Mouse (Mus musculus) embryonic stem cell, embryonic (primary cell): ENCODE measurements around the gene Nlrp6.

ENCODE experiments used
- CTCF ChIA-PET, 4 experiments: fragments of 300-600 bp in 2 of 4; fragments of 350-600 bp in 2 of 4; sonication (Branson Sonifier 250); formaldehyde crosslinking; loops; one replicate each; lab custom pipeline; 2022; ENCODE audit warnings: inconsistent platforms in 2 of 4; lab: Charles Lee
- POLR2A ChIA-PET, 4 experiments: fragments of 300-600 bp in 2 of 4; fragments of 350-600 bp in 2 of 4; sonication (Branson Sonifier 250); formaldehyde crosslinking; loops; one replicate each; lab custom pipeline; 2022; ENCODE audit warnings: antibody characterized with exemption in 4 of 4, inconsistent platforms in 1 of 4; lab: Charles Lee

Nlrp6 gene

DNA sequence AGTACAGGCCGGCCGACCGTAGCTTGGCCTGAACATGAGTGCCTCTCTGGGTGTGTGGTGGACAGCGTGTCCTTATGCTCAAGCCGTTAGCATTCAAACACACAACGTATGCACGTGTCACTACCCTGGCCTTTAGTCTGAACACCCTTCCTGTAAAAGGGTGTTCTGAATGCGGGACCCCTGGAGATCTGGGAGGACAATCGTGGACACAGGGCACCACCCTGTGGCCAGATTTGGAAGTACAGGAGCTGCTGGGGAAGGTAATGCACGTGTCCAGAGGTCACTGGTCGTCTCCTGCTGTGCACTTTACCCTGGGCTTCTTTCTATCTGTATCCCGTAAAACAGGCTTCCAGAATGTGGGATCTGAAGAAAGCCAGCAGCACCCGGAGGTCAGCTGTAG lies 17.5 kb upstream of the Nlrp6 start:
- ChIA-PET POLR2A (interaction anchor here in 3 of 4 experiments (0.6 to 2.3 kb wide), 38 partner anchors 9 to 822 kb away, joined by 3 to 12 read pairs (median 4); partner anchors contain the start of genes Sirt3 (in 3 of the 3), Gm45785 (in 2 of the 3), Nlrp6 (in 2 of the 3) and Odf3 (in 2 of the 3)), CTCF (interaction anchor here (0.5 to 3.1 kb wide), 61 partner anchors 9 to 1719 kb away, joined by 3 to 50 read pairs (median 4); partner anchors contain the start of genes Scgb1c1 (in 4 of the 4), Odf3 (in 3 of the 4), Sirt3 (in 2 of the 4) and Bet1l (in 1 of the 4))

DNA sequence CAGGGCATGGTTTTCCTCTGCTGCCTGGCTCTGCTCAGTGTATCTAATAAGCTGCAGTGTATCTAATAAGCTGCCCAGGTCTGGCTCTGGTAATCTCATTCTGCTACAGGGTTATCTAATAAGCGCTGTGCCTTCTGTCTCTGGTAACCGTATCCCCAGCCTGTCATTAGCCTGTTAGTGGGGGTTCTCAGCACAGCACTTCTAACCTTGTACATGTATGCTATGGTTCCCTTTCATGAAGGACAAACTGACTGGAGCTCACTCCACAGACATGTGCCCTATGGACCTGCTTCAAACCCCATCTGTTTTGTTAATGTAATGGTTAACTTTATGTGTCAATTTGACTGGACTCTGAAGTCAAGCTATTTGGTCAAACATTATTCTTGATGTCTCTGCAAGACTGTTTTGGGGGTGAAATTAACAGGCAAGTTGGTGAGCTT lies 15.0 kb upstream of the Nlrp6 start:
- ChIA-PET CTCF (interaction anchor here in 3 of 4 experiments (1.1 to 1.6 kb wide), 7 partner anchors 99 to 271 kb away, joined by 3 to 6 read pairs (median 3); no protein-coding TSS in a partner anchor), POLR2A (interaction anchor here in 1 of 4 experiments (0.8 to 1.8 kb wide), 4 partner anchors 11 to 70 kb away, joined by 3 to 8 read pairs (median 4); no protein-coding TSS in a partner anchor)

DNA sequence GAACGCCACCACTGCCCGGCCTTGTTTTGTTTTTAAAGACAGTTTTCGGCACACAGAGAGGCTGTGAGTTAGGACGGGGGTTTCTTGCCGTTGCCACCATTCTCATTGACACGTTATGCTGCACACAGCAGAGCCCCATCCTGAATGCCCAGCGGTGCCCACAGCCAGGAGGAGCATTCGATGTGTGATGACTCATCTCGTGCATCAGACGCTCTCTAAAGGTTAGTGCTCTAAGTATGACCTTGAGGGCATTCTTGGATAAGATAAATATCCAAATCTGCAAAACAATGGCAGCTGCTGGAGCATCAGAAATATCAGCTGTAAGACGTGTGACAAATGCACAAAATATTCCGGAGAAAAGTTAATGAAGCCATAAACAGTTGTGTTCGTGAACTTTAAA lies 13.6 kb upstream of the Nlrp6 start:
- ChIA-PET POLR2A (interaction anchor here in 2 of 4 experiments (0.9 to 3.2 kb wide), 6 partner anchors 15 to 216 kb away, joined by 4 to 30 read pairs (median 12); partner anchors contain the start of genes Nlrp6 (in 1 of the 2), Psmd13 (in 1 of the 2) and Sirt3 (in 1 of the 2)), CTCF (interaction anchor here (0.6 to 3.9 kb wide), 19 partner anchors 13 to 453 kb away, joined by 3 to 48 read pairs (median 12); partner anchors contain the start of genes Nlrp6 (in 2 of the 4) and Scgb1c1 (in 1 of the 4))

DNA sequence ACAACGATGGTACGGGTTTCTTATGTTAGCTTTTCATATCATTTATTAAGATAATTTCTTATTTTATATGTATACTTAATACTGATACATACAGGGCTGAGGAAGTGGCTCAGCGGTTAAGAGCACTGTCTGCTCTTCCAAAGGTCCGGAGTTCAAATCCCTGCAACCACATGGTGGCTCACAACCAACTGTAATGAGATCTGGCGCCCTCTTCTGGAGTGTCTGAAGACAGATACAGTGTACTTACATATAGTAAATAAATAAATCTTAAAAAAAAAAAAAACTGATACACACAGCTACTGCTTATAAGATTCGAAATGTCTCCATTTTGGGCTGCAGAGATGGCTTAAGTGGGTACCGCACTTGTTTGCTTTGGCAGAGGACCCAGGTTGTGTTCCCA lies 13.0 kb upstream of the Nlrp6 start:
- ChIA-PET CTCF (interaction anchor here (0.6 to 3.9 kb wide), 43 partner anchors 12 to 695 kb away, joined by 3 to 48 read pairs (median 7); partner anchors contain the start of genes Nlrp6 (in 2 of the 4), Pgghg (in 2 of the 4), Ric8a (in 2 of the 4) and Bet1l (in 1 of the 4)), POLR2A (interaction anchor here in 3 of 4 experiments (0.9 to 3.2 kb wide), 22 partner anchors 8 to 828 kb away, joined by 3 to 30 read pairs (median 7); partner anchors contain the start of genes Gm45785 (in 2 of the 3), Pgghg (in 2 of the 3), Ric8a (in 2 of the 3) and Bet1l (in 1 of the 3))

- ChIA-PET POLR2A (interaction anchor here in 3 of 4 experiments (0.7 to 3.2 kb wide), 43 partner anchors 9 to 828 kb away, joined by 3 to 30 read pairs (median 5); partner anchors contain the start of genes Gm45785 (in 2 of the 3), Pgghg (in 2 of the 3), Ric8a (in 2 of the 3) and Bet1l (in 1 of the 3)), CTCF (interaction anchor here (0.6 to 3.9 kb wide), 67 partner anchors 9 to 1187 kb away, joined by 3 to 48 read pairs (median 5); partner anchors contain the start of genes Hras (in 2 of the 4), Lrrc56 (in 2 of the 4), Nlrp6 (in 2 of the 4) and Pgghg (in 2 of the 4))
Observed at GRCm38 (mm10) chr7:140908181-140908580, 12.5 kb upstream of the Nlrp6 start.

DNA sequence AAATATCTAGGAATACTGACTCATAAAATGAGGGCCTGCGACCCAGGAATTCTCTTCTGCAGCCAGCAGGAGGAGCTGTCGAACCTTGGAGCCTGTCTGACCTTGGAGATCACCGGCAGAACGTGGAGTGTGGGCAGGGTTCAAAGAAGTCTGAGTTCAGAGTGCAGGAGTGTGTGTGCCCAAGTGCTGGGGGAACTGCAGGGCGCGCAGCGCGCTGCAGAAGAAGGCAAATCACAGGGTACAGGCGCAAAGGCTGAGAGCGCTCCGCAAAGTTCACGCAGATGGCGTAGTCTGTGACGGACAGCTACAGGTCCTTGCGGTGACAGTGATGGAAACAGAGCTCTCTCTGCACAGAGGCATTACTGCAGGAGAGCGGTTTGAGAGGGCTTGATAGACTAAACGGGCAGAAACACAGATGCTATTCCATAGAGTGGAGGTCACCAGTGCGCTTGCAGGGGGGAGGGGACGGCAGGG lies 12.0 kb upstream of the Nlrp6 start:
- CTCF ChIA-PET: interaction anchor here (0.5 to 3.9 kb wide), 78 partner anchors 10 to 1187 kb away, joined by 3 to 48 read pairs (median 4); partner anchors contain the start of genes Pgghg (in 3 of the 4), Hras (in 2 of the 4), Lrrc56 (in 2 of the 4) and Nlrp6 (in 2 of the 4)
- POLR2A ChIA-PET: interaction anchor here (0.7 to 3.2 kb wide), 58 partner anchors 9 to 829 kb away, joined by 3 to 30 read pairs (median 4); partner anchors contain the start of genes Pgghg (in 3 of the 4), Gm45785 (in 2 of the 4), Ric8a (in 2 of the 4) and Bet1l (in 1 of the 4)

GRCm38 (mm10) chr7:140912293-140912692 lies 8.4 kb upstream of the Nlrp6 start:
- POLR2A ChIA-PET: interaction anchor here in 3 of 4 experiments (0.5 to 1.8 kb wide), 9 partner anchors 9 to 468 kb away, joined by 3 to 11 read pairs (median 3); partner anchors contain the start of genes Bet1l (in 1 of the 3) and Ric8a (in 1 of the 3)
- CTCF ChIA-PET: interaction anchor here in 3 of 4 experiments (0.6 to 2.2 kb wide), 9 partner anchors 9 to 264 kb away, joined by 3 to 9 read pairs (median 3); partner anchors contain the start of gene Pgghg (in 1 of the 3)

- CTCF ChIA-PET: interaction anchor here in 3 of 4 experiments (0.5 to 2.2 kb wide), 9 partner anchors 10 to 1685 kb away, joined by 3 to 9 read pairs (median 3); partner anchors contain the start of genes Odf3 (in 1 of the 3) and Pgghg (in 1 of the 3)
- POLR2A ChIA-PET: interaction anchor here in 2 of 4 experiments (0.7 to 1.8 kb wide), 11 partner anchors 9 to 255 kb away, joined by 3 to 11 read pairs (median 3); partner anchors contain the start of genes Bet1l (in 1 of the 2) and Ric8a (in 1 of the 2)
Observed at GRCm38 (mm10) chr7:140912846-140913482, 7.7 kb upstream of the Nlrp6 start.

GRCm38 (mm10) chr7:140914031-140914690 lies 6.5 kb upstream of the Nlrp6 start:
- CTCF ChIA-PET: interaction anchor here in 2 of 4 experiments (0.6 to 2.2 kb wide), 2 partner anchors 27 to 135 kb away, joined by 4 to 6 read pairs; no protein-coding TSS in a partner anchor
- POLR2A ChIA-PET: interaction anchor here in 1 of 4 experiments (0.5 to 1.2 kb wide), 2 partner anchors 7 to 789 kb away, joined by 3 read pairs; no protein-coding TSS in a partner anchor

DNA sequence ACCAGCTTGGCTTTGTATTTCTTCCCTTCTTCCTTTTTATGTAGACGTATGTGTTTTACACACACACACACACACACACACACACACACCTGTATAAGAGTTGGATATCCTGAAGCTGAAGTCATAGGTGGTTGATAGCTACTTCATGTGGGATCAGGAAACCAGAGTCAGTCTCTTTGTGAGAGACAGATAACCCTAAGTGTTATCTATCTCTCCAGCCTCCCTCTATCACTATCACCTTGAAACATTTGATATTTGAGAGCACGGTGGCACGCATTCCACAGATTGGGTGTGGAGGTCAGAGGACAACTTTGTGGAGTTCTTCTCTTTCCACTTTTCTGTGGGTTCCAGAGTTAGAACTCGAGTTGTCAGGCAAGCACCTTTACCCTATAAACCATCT lies 791 bp upstream of the Nlrp6 start:
- ChIA-PET CTCF (interaction anchor here in 3 of 4 experiments (0.7 to 4.4 kb wide), 3 partner anchors 11 to 12 kb away, joined by 3 to 37 read pairs (median 5); no protein-coding TSS in a partner anchor), POLR2A (no interaction called here)

DNA sequence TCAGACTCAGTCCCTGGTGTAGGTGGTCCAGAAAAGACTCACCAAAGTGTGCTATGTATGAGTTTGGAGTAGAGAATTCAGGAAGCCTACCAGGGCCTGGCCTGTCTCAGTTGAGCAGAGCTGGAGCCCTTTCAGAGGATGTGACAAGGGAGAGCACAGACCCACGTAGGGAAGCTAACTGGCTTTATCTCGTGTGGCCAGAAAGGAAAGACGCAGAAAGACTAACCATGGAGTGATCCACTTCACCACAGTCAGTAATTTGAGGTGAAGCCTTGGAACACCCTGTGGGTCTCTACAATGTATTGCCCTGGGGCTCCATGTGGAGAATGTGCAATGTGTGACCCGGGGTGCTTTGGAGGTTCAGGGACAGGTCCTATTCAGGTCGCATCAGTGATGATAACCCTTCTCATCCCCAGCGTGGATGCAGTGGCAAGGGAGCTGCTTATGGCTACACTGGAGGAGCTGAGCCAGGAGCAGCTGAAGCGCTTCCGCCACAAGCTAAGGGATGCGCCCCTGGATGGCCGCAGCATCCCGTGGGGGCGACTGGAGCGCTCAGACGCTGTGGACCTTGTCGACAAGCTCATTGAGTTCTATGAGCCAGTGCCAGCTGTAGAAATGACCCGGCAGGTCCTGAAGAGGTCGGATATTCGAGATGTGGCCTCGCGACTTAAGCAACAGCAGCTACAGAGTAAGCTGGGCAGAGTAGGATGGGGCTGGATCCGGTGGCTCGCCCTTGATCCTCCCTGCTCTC lies 698 bp downstream of the Nlrp6 start:
- CTCF ChIA-PET: interaction anchor here (0.9 to 4.4 kb wide), 10 partner anchors 13 to 952 kb away, joined by 3 to 37 read pairs (median 7); partner anchors contain the start of gene Pgghg (in 2 of the 4)
- POLR2A ChIA-PET: interaction anchor here in 3 of 4 experiments (0.6 to 3.8 kb wide), 29 partner anchors 8 to 272 kb away, joined by 3 to 30 read pairs (median 4); partner anchors contain the start of genes Pgghg (in 2 of the 3), Gm17387 (in 1 of the 3), Gm45717 (in 1 of the 3) and Hras (in 1 of the 3)

- POLR2A ChIA-PET: interaction anchor here (0.7 to 3.8 kb wide), 40 partner anchors 10 to 293 kb away, joined by 3 to 30 read pairs (median 4); partner anchors contain the start of genes Pgghg (in 2 of the 4), Rassf7 (in 2 of the 4), Gm17387 (in 1 of the 4) and Gm45717 (in 1 of the 4)
- CTCF ChIA-PET: interaction anchor here (0.6 to 4.4 kb wide), 19 partner anchors 14 to 953 kb away, joined by 3 to 37 read pairs (median 4); partner anchors contain the start of genes Pgghg (in 3 of the 4), Bet1l (in 1 of the 4) and Scgb1c1 (in 1 of the 4)
Observed at GRCm38 (mm10) chr7:140922398-140923069, 1.8 kb downstream of the Nlrp6 start.

GRCm38 (mm10) chr7:140923070-140923775 lies 2.5 kb downstream of the Nlrp6 start:
- CTCF ChIA-PET: interaction anchor here (0.6 to 4.4 kb wide), 21 partner anchors 11 to 472 kb away, joined by 3 to 37 read pairs (median 4); partner anchors contain the start of genes Pgghg (in 3 of the 4), Bet1l (in 1 of the 4) and Scgb1c1 (in 1 of the 4)

GRCm38 (mm10) chr7:140927181-140927580 lies 6.5 kb downstream of the Nlrp6 start:
- ChIA-PET POLR2A (interaction anchor here in 2 of 4 experiments (1.6 to 1.9 kb wide), 2 partner anchors 11 to 15 kb away, joined by 4 to 9 read pairs; no protein-coding TSS in a partner anchor), CTCF (interaction anchor here in 2 of 4 experiments (0.7 to 1.5 kb wide), 2 partner anchors 11 to 24 kb away, joined by 3 to 4 read pairs; no protein-coding TSS in a partner anchor)

More at GRCm38 (mm10) chr7:140923070-140923775, 2.5 kb downstream of the Nlrp6 start:
- POLR2A ChIA-PET: interaction anchor here (0.5 to 3.8 kb wide), 37 partner anchors 10 to 469 kb away, joined by 3 to 30 read pairs (median 5); partner anchors contain the start of genes Pgghg (in 2 of the 4), Rassf7 (in 2 of the 4), Ifitm1 (in 1 of the 4) and Rnh1 (in 1 of the 4)
